Mouse (Mus musculus): ENCODE results near the gene Sycn.

The Sycn gene

GRCm38 (mm10) chr7:28557708-28558107, 17.0 kb downstream of the Sycn start:
- no peak for DNase-seq (ENCODE audit: low spot score in 2 of 2)

DNA sequence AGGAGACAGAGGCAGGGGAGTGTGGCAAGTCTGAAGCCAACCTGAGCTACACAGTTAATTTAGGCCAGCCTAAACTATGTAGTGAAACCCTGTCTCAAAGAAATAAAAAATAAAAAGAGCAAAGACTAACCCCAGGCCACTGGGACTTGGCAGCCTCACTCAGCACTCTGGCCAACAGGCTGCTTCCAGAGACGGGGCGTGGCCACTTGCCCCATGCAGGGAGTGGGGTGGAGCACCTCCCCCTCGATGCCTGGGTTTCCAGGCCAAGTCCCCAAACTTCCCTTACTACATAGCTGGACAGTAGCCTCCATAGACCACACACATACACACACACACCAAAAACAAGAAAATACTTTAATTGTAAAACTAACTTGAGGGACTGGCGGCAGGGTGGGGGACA, 17.8 kb downstream of the Sycn start:
- peak in 1 of 2 experiments; percentile 44 for DNase-seq (ENCODE audit: low spot score in 2 of 2)

GRCm38 (mm10) chr7:28560856-28561255, 20.2 kb downstream of the Sycn start:
- no peak for DNase-seq (ENCODE audit: low spot score in 2 of 2)

GRCm38 (mm10) chr7:28561967-28562366, 21.3 kb downstream of the Sycn start:
- no peak for DNase-seq (ENCODE audit: low spot score in 2 of 2)

DNA sequence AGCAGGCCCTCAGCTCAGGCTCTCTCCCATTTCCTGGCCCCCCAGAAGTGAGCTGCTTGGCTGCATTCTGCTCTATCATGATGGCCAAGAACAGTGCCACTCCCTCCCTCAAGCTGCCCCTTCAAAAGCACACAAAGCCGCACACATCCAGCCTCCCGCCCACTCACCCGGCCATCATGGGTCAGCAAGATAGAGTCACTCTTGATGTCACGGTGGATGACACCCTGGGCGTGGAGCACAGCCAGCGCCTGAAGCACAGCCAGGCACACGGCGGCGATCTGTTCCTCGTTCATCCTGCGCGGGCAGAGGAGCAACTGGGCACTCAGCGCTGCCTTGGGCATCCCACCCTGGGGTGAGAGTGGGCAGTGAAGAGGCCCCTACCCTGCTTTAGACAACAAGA, 21.7 kb downstream of the Sycn start:
- no peak for DNase-seq (ENCODE audit: low spot score in 2 of 2)

DNA sequence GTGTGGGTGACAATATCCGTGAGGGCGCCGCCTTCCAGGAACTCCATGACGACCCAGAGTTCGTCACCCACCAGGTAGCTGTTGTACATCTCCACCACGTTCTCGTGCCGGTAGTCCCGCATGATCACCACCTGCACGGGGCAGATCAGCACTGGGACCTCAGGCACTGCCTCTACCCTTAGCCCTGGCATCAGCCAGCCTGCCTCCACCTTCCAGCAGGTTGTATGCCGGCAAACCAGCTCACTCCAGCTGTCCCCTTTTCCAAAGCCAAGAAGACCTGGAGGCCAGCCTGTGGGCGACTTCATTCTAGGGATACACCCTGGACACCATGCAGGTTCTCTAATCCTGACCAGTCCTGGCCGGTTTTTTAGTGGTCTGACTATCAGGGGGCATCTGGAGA, 22.3 kb downstream of the Sycn start:
- DNase-seq (ENCODE audit: low spot score in 2 of 2) = no peak

GRCm38 (mm10) chr7:28565407-28565806, 24.7 kb downstream of the Sycn start:
- no peak for DNase-seq (ENCODE audit: low spot score in 2 of 2)

GRCm38 (mm10) chr7:28567539-28567938, 26.9 kb downstream of the Sycn start:
- DNase-seq (ENCODE audit: low spot score in 2 of 2) = no peak

GRCm38 (mm10) chr7:28568253-28568652, 27.6 kb downstream of the Sycn start:
- peak in 1 of 2 experiments; percentile 37 for DNase-seq (ENCODE audit: low spot score in 2 of 2)

GRCm38 (mm10) chr7:28570291-28570981, 29.8 kb downstream of the Sycn start:
- peak; percentile 94 to 98 for DNase-seq (ENCODE audit: low spot score in 2 of 2)

DNA sequence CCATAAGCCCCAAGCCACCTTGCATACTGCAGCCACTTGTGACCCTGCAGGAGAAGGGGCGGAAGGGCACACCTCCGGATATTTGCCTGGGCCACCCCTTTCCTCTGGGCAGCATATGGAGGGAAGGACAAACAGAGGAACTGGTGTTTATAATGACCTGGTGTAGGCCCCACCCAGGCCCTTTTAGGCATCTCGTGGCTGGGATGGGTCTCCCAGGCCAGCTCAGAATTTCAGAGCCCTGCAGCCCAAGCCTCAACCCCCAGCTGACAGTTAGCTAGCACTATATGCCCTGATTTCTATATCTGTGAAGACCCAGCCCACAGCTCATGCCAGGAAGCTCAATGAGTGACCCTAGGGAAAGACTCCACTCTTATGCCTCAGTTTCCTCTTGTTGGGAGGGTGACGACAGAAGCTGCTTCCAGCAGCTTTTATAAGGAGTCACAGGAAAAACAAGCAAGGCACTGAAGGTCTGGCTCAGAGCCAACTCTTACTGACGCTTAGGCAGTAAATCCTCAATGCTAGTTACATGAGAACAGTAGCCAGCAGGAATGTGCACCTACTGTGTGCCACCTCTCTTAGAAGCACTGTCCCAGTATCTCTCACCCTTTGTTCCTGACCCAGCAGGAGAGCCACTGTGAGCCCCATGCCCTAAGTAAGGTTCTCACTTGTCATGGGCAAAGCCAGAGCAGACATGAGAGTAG, 30.4 kb downstream of the Sycn start:
- DNase-seq (ENCODE audit: low spot score in 2 of 2) = peak in 1 of 2 experiments; percentile 38

GRCm38 (mm10) chr7:28572689-28573088, 32.0 kb downstream of the Sycn start:
- DNase-seq (ENCODE audit: low spot score in 2 of 2) = no peak

- no peak for DNase-seq (ENCODE audit: low spot score in 2 of 2)
Measured at GRCm38 (mm10) chr7:28573236-28573635, 32.6 kb downstream of the Sycn start.

DNA sequence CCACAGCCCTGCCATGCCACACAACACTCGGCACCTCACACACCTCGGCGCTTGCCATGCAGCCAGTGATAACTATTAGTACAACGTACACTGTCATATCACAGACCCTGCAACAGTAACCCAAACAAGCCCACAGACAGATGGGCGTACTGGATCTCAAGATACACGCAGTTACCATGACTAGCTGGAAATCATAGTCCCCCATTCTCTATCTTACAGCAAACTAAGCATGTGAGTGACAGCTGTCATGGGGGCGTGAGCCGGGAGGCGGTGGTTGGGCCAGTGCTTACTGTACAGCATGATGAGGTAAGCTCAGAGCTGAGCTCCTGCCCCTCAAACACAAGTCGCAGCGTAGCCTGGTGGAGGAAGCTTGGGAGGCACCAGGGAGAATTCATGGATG, 34.9 kb downstream of the Sycn start:
- DNase-seq (ENCODE audit: low spot score in 2 of 2) = no peak

GRCm38 (mm10) chr7:28576271-28576914, 35.7 kb downstream of the Sycn start:
- DNase-seq (ENCODE audit: low spot score in 2 of 2) = peak; percentile 73 to 87

- peak in 1 of 2 experiments; percentile 87 for DNase-seq (ENCODE audit: low spot score in 2 of 2)
Measured at GRCm38 (mm10) chr7:28577826-28578542, 37.3 kb downstream of the Sycn start.

DNA sequence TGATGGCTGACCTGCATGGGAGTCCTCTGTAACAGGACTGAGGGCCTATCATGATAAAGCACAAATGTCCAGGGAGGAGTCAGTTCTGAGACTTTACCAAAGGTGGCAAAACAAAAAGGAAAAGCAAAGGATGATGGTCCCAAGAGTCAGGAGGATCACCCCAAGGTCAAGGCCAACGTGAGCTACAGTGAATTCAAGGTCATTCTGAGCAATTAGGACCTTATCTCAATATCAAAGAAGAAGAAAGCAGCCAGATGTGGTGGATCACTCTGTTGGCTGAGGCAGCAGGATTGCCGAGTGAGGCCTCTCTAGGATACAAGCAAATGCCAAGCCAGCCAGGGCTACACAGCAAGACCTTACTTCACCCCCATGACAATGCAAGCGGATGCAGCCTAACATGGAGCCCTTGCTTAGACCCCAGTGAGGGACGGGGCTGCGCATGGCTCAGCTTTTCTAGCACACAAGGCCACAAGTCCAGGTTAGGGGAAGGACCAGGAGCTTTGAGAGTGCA, 37.9 kb downstream of the Sycn start:
- DNase-seq (ENCODE audit: low spot score in 2 of 2) = no peak

DNA sequence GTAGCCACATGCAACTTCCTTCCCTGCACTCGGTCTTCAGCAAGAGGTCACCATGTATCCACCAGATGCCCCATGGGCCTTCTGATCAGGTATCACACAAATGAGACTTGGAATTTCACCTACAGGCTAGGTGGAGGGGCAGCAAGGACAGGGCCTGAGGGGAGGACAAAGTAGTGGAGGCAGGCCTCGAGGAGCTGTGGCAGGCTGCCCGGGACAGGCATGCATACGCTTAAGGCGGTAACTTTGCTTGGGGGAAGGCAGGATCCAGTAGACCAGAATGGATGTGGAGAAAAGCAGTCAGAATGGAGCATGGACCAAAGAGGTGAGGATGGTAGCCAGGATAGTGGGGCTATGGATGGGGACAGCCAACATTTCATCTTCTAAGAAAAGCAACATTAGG, 39.1 kb downstream of the Sycn start:
- DNase-seq (ENCODE audit: low spot score in 2 of 2) = no peak

DNA sequence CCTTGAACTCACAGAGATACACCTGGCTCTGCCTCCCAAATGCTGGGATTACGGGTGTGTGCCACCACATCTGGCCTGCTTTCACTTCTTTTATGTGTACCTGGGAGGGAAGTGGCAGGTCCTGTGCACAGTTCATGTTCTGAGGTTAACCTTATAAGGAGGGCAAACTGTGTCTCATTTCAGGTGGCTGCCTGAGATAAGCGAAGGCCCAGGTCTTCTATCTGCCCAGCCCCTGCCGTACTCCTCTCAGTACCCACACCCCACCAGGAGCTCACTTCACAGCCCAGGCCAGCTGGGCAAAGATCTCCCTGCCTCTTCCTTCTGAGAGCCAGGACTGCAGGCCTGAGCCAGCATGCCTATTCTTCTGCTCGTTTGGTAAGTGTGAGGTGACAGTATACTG, 41.0 kb downstream of the Sycn start:
- no peak for DNase-seq (ENCODE audit: low spot score in 2 of 2)

DNA sequence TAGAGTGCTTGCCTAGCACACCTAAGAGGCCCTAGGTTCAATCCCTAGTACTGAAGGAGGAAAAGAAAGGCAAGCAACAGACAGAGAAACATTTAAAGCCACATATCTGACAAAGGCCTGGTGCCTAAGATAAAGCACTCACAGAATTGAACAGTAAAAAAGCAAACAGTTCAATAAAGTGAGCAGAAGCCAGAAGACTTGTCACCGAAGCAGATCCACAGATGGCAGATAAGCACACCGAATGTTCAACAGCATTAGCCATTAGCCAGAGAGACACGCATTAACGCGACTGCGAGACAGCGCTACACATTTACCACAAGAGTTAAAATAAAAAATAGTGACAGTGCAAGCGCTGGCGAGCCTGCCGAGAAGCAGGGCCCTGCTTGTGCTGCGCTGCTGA, 42.2 kb downstream of the Sycn start:
- no peak for DNase-seq (ENCODE audit: low spot score in 2 of 2)

DNA sequence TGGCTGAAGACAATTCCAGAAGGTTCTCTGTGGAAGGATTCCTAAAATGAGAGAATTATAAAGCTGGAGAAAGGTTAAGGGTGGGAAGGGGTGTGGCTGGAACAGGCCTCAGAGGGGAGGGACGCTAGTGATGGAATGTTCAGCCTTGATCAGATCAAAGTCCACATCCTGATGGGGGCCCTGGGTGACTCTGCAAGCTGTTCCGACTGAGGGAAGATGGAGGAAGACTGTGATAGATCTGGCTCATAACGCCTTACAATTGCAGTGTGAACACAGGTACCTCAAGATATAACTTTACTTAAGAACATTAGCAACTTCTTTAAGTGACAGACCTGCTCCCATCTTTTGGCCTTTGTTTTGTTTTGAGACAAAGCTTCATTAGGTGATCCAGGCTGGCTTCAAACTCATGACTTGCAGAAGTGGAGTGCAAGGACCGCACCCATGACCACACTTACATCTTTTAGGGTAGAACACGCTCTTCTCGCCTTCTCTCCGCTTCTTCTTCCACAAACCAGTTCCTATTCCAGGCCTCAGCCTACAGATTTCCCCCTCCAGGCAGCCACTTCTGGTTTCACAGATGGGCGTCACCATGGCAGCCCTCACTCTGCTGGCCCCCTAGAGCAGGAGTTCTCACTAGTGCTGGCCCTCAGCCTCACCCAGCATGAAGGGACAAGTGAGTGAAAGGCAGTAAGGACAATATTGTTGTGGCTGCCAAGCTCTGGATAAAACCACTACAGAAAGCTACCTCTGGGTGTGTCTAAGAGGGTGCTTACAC, 43.1 kb downstream of the Sycn start:
- DNase-seq (ENCODE audit: low spot score in 2 of 2) = no peak
